Mouse (Mus musculus) embryonic facial prominence, embryonic 11.5 days (tissue): ENCODE data around the gene Galntl6. TPM values are rescaled to one million over a fixed set of nuclear protein-coding genes. Genes with fewer than 3 reads are reported as not detected.
A peak's percentile ranks its signal among the peaks of the same experiment; 100 is the strongest.

ENCODE experiments used
- ATAC-seq: fragments of 200-750 bp; cut with Nextera tagmentation; replicated peaks from 2 replicates; pipeline ENCODE4 v1.8.0; 2017; ENCODE audit warnings: low read depth; ENCODE audit not compliant: insufficient number of reproducible peaks, low FRiP score, low TSS enrichment
- DNase-seq: peaks from one replicate; pipeline ENCODE4 v3.0.0-alpha.2; 2015; ENCODE audit warnings: low spot score
- H3K27ac ChIP-seq: fragments of 300-500 bp; sonication (generic); replicated peaks from 2 replicates; pipeline ENCODE4 v1.5.1; 2014; ENCODE audit warnings: mild to moderate bottlenecking, low read depth, low read length, control low read depth
- H3K27me3 ChIP-seq: fragments of 300-500 bp; sonication (generic); 2 replicates; pipeline ENCODE4 v1.6.1; 2014; ENCODE audit warnings: mild to moderate bottlenecking, low read length, moderate library complexity, mixed read lengths; ENCODE audit not compliant: control insufficient read depth, insufficient read depth
- H3K36me3 ChIP-seq: fragments of 300-500 bp; sonication (generic); replicated peaks from 2 replicates; pipeline ENCODE4 v1.6.1; 2014; ENCODE audit warnings: low read depth, mild to moderate bottlenecking, low read length, moderate library complexity, mixed read lengths; ENCODE audit not compliant: control insufficient read depth, insufficient read depth
- H3K4me1 ChIP-seq: fragments of 300-500 bp; sonication (generic); 2 replicates; pipeline ENCODE4 v1.6.1; 2014; ENCODE audit warnings: low read length, mixed read lengths; ENCODE audit not compliant: control insufficient read depth, insufficient read depth
- H3K4me2 ChIP-seq: fragments of 300-500 bp; sonication (generic); 2 replicates; pipeline ENCODE4 v1.6.1; 2014; ENCODE audit warnings: low read depth, mild to moderate bottlenecking, control low read depth, low read length, moderate library complexity
- H3K4me3 ChIP-seq: fragments of 300-500 bp; sonication (generic); 2 replicates; pipeline ENCODE4 v1.5.1; 2014; ENCODE audit warnings: low read depth, low read length, control low read depth
- H3K9ac ChIP-seq: fragments of 300-500 bp; sonication (generic); replicated peaks from 2 replicates; pipeline ENCODE4 v1.6.1; 2014; ENCODE audit warnings: mild to moderate bottlenecking, control low read depth, low read length
- H3K9me3 ChIP-seq: fragments of 300-500 bp; sonication (generic); replicated peaks from 2 replicates; pipeline ENCODE4 v1.6.1; 2016; ENCODE audit warnings: mild to moderate bottlenecking, low read length, inconsistent platforms, mixed read lengths; ENCODE audit not compliant: control insufficient read depth
- WGBS: fragments of 180-500 bp; shearing (Covaris S2); extraction: QIAGEN DNeasy Blood & Tissue Kit; methylation state at CpG from one replicate; pipeline ENCODE4 v1.1.7; 2014; 5-methylcytosine and 5-hydroxymethylcytosine counted together
- polyA plus RNA-seq: library from polyadenylated mRNA; unstranded; fragments of >200 nt; fragmentation: Nextera tagmentation; extraction: Ambion mirVana; gene quantifications from 2 replicates; pipeline ENCODE4 v1.2.1, GENCODE M21; 2014

The Galntl6 gene
- polyA plus RNA-seq, 1 experiment from 2014 or later: 0.74 TPM

- ATAC-seq (no peak), DNase-seq (no peak)
- no peak overlapping the region for H3K4me2 ChIP-seq
- no peaks in the 10 kb centered on the region for H3K9me3 ChIP-seq
- no peak overlapping the region for H3K4me3 ChIP-seq
- no peaks in the 10 kb centered on the region for H3K4me1 ChIP-seq
- H3K36me3 ChIP-seq: no peaks in the 10 kb centered on the region
- WGBS: 78% methylated on average over 2 of the region's 2 CpGs
- H3K27ac ChIP-seq: no peak overlapping the region
- no peak overlapping the region for H3K9ac ChIP-seq
- H3K27me3 ChIP-seq: no peaks in the 10 kb centered on the region
Measured at GRCm38 (mm10) chr8:57941113-57941512, 971.3 kb downstream of the Galntl6 start.

GRCm38 (mm10) chr8:57939856-57940420 lies 972.5 kb downstream of the Galntl6 start:
- ATAC-seq (no peak), DNase-seq (no peak)
- no peaks in the 10 kb centered on the region for H3K4me1 ChIP-seq
- no peak overlapping the region for H3K9ac ChIP-seq
- no peaks in the 10 kb centered on the region for H3K36me3 ChIP-seq
- no peak overlapping the region for H3K4me2 ChIP-seq
- no peaks in the 10 kb centered on the region for H3K27me3 ChIP-seq
- no peaks in the 10 kb centered on the region for H3K9me3 ChIP-seq
- no peak overlapping the region for H3K4me3 ChIP-seq
- WGBS: 69% methylated on average over 5 of the region's 5 CpGs
- H3K27ac ChIP-seq: no peak overlapping the region

GRCm38 (mm10) chr8:57939177-57939855 lies 973.1 kb downstream of the Galntl6 start:
- no peak for ATAC-seq
- WGBS: 23% methylated on average over 8 of the region's 8 CpGs
- H3K4me2 ChIP-seq: no peak overlapping the region

GRCm38 (mm10) chr8:57927074-57927473 lies 985.4 kb downstream of the Galntl6 start:
- DNase-seq: no peak
- Histone ChIP-seq H3K9ac (no peak overlapping the region), H3K27ac (no peak overlapping the region), H3K27me3 (no peaks in the 10 kb centered on the region), H3K4me1 (no peaks in the 10 kb centered on the region), H3K4me3 (no peak overlapping the region), H3K9me3 (no peaks in the 10 kb centered on the region), H3K4me2 (no peak overlapping the region), H3K36me3 (no peaks in the 10 kb centered on the region)
- 82% methylated on average over 6 of the region's 6 CpGs for WGBS
- no peak for ATAC-seq

More at GRCm38 (mm10) chr8:57939177-57939855, 973.1 kb downstream of the Galntl6 start:
- Histone ChIP-seq H3K36me3 (no peaks in the 10 kb centered on the region), H3K27ac (no peak overlapping the region), H3K9ac (no peak overlapping the region), H3K27me3 (no peaks in the 10 kb centered on the region), H3K4me3 (no peak overlapping the region), H3K9me3 (no peaks in the 10 kb centered on the region), H3K4me1 (no peaks in the 10 kb centered on the region)
- peak; percentile 76 for DNase-seq

- H3K9me3 ChIP-seq: no peaks in the 10 kb centered on the region
- WGBS: 42% methylated on average over 6 of the region's 6 CpGs
- H3K9ac ChIP-seq: no peak overlapping the region
- H3K4me3 ChIP-seq: no peak overlapping the region
- no peak overlapping the region for H3K27ac ChIP-seq
- no peak overlapping the region for H3K4me2 ChIP-seq
- H3K27me3 ChIP-seq: no peaks in the 10 kb centered on the region
- ATAC-seq: peak; percentile 45; the same call in 1 of the 2 replicates
- H3K4me1 ChIP-seq: no peaks in the 10 kb centered on the region
- H3K36me3 ChIP-seq: no peaks in the 10 kb centered on the region
- DNase-seq: no peak
Measured at GRCm38 (mm10) chr8:57923556-57923955, 988.9 kb downstream of the Galntl6 start.

- DNase-seq (no peak), ATAC-seq (no peak)
- H3K9me3 ChIP-seq: no peaks in the 10 kb centered on the region
- H3K4me2 ChIP-seq: no peak overlapping the region
- H3K4me1 ChIP-seq: no peaks in the 10 kb centered on the region
- no peak overlapping the region for H3K27ac ChIP-seq
- H3K27me3 ChIP-seq: no peaks in the 10 kb centered on the region
- H3K4me3 ChIP-seq: no peak overlapping the region
- WGBS: 69% methylated on average over 6 of the region's 6 CpGs
- H3K36me3 ChIP-seq: no peaks in the 10 kb centered on the region
- no peak overlapping the region for H3K9ac ChIP-seq
Measured at GRCm38 (mm10) chr8:57923130-57923529, 989.3 kb downstream of the Galntl6 start.

GRCm38 (mm10) chr8:57922214-57923070 lies 990.0 kb downstream of the Galntl6 start:
- Histone ChIP-seq H3K4me2 (no peak overlapping the region), H3K27me3 (no peaks in the 10 kb centered on the region), H3K4me1 (no peaks in the 10 kb centered on the region), H3K9ac (no peak overlapping the region), H3K4me3 (no peak overlapping the region), H3K9me3 (no peaks in the 10 kb centered on the region), H3K36me3 (no peaks in the 10 kb centered on the region), H3K27ac (no peak overlapping the region)
- ATAC-seq: no peak
- 69% methylated on average over 6 of the region's 6 CpGs for WGBS
- no peak for DNase-seq
